Mouse (Mus musculus) induced T-regulatory cell, adult 2 months (primary cell): ENCODE measurements around the gene Pitpna.

Experiments
- DNase-seq: peaks from one replicate; pipeline ENCODE4 v3.0.0-alpha.2; 2012; ENCODE audit warnings: low read depth

Pitpna gene

DNA sequence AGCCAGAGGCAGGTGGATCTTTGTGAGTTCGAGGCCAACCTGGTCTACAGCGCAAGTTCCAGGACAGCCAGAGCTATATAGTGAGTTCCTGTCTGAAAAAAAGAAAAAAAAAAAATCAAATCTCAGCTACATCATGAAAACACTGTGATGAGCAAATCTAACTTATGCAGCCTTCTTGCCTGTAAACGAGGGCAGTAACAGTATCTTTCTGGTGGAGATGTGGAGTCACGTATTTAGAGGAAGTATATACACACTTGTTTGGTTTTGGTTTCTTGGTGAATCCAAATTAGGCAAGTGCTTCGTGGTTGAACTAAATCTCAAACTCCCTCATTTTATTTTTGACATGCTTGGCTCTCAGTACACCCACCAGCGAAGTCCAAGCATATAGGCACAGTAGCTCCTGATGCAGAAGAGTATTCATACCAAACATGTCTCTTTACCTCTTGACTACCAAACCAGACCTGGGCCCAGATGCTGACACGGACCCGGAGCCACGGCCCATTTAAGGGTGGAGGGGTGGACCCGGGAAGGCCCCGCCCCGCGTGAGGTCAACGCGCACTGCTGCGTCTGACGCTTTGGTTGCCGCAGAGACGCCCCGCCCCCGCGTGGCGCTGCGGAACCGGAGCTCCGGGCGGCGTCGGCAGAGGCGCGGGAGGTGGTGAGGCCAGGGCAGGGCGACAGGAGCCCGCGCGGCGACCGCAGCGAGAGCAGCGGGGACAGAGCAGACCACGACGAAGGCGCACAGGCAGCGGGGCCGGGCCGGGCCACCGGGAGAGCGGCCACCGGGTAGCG is at the start of gene Pitpna:
Gene Pitpna, plus strand, starts transcription at position 605 of the 792 bp plus-strand sequence.
- DNase-seq, result peak; percentile 98

DNA sequence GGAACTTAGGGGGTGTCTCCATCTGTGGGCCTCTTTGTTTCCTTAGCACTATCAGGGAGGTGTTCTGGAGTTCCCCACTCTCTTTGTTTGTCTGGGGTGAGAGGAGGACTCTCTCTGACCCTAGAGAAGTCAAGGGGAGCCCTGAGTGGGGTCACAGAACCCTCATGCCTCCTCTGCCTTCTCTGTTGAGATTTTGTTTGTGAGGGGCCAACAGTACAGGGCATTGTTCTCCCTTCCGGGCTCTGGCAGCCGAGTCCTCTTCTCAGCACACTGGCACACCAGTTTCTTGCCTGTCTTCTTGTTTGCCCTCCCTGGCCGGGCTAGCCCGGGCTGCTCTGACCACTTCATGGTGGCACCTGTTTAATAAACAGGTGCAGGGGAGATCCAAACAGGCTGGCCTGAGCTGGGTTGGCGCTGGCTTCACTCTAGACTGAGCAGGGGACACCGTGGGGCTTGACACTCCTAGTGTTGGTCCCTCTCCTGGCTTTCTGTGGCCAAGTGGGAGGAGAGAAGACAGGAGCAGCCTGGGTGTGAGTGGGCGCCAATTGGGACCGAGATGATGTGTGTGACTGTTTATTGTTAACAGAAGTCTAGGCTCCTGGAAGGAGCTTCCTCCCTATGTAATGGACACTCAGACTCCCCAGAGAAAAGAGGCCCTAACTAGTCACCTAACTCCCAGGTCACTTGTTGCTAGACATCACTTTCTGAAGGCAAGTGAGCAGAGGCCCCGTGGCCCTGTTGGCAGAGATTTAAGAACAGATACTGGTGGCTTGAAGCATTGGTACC is 49.5 kb upstream of the Pitpna start:
- no peak for DNase-seq

DNA sequence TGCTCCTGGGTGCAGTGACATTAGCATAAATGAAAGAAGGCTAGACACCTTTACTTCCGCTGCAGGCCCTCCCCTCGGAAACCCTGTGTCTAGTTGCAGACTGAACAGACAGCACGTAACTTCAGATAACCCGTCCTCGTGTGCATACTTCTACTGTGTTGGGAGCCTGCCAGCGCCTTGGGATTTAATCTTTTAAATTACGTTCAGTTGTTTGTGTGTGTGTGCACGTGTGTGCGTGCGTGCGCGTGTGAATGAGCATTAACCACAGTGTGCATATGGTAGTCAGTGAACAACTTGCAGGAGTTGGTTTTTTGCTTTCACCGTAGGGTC is 49.0 kb upstream of the Pitpna start:
- DNase-seq, result peak; percentile 86

DNA sequence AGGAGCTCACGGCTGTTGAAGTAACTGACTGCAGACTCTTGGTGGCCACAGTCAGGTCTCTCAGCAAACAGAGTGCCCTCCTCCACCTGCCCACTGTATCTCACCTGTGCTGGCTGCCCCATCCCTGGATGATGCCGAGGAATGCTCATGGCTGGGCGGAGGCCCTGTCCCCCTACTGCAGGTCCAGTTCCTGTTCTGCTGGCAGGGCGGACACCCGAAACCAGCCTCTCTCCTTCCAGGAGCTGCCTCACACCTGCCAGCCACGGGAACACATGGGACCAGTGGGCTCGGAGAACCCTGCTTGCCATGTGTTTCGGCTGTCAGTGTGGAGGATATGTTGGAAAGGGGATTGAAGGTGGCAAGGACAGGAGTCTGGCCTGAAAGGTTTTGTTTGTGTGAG is 47.7 kb upstream of the Pitpna start:
- DNase-seq, result no peak

DNA sequence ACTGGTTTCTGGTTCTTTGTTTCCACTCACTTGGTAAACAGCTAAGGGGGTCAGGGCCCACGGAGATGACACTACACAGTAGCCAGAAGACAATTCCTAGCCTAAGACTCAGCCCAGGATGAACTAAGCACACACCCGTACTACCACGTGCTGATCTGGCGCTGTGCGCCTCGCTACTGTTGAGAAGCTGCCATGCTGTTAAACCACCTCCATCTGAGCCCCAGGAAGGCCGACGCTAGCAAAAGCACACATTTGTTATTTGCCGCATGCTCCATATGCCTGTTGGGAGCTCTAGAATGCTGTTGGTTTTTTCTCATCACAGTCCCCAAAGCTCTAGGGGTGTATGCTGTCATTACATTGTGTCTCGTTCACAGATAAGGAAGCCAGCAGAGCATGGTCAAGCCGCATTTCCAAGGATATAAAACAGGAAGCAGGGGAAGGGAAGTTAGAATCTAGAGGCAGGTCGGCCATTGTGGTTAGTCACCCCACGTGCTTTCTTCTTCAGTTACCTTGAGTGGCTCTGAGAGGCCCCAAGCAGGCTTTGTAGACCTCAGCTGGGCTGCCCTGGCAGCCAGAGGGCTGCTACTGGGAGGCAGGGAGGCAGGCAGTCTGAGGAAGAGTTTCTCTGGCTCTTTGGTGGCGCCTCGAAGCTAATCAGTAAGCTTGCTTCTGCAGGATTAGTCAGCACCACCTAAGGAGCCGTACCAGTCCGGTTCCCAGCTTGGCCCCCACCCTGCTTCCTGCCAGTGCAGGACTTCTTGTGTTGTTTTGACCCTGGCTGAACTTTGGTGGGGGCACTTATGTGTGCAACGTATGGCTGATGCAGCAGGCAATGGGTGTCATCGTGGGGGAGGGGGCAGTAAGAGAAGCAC is 47.0 kb upstream of the Pitpna start:
- peak; percentile 63 for DNase-seq

DNA sequence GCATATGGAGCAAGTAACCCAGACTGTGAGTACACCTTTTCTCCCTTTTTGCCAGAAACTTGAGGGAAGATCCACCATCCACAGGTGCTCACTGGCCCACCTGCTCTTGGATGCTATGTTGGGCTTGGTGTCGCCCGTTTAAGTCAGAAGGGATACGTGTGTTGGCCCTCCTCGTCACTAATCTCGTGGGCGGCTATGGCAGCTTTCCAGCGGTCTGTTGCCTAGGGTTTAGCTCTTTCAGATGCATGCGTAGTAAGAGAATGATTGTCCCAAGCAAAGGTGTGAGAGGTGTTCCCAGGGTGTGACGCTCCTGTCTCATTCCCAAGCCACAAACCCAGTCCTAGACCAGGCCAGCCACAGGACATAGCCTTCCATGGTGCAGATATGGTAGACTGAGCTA is 43.2 kb upstream of the Pitpna start:
- DNase-seq, result no peak

DNA sequence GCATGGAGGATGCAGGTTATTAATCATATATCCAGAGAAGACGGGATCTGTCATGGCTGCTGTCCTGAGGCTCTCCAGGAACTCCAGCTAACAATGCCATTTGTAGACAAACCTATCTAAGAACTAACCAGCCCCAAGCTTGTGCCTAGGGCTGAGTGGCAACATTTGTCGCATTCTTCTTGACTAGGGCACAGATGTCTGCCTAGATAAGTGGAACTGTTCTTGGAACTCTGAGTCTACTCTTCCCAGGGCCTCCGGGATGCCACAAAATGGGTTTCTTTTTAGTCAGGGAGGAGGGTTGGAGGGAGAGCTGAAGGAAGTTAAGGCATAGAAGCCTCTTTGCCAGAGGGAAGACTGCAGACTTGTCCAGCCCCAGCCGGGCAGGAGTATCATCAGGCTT is 41.8 kb upstream of the Pitpna start:
- no peak for DNase-seq

DNA sequence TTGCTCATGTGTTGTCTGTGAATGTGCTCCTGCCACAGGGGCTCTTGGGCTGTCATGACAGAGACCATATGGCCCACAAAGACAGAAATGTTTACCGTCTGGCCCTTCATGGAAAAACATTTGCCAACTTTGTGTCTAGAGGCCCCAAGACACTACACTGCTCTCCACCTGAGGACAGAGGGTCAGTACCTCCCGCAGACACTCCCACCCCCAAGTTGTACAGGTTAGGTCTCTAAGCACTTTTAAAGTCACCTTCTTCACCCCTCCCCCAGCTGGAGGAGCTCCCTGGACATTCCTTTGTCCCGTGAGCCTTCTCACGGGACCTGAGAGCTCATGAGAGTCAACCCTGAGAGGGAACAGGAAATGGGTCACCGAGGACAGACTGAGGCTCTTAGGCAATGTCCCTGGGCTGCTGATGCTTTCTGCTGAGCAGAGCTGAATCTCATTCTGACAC is 38.2 kb upstream of the Pitpna start:
- DNase-seq, result no peak

DNA sequence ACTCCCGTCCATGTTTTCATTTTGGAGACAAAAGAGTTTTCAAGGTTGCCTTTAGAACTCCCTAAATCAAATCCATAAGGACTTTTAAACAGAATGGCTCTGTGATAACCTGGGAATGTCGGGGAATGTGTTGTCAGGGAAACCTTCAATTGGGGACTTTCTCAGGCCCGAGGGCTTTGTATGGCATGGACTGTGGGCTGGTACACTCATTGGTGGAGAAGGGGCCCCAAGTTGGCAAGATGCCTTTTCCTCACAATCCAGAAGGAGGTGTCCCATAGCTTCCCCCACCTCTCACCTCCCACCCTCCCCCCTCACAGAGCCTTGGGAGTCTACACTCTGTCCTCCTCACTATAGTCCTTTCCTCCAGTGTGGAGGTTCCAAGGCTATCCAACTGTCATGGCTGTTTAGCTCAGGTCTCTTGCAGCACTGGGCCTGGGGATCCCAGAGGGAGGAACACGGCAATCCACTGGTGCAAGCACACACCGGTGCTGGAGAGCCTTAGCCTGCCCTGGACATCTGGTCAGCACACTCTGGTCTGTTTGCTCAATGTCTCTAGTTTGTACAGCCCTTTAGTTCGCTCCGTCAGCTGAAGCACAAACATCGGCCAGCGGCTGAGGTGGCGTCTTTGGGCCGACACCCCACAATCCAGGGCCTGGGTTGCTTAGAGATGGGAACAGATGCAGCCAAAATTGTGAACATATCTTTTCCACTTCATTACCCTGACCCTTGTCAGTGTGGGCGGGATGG is 37.5 kb upstream of the Pitpna start:
- DNase-seq, result no peak

DNA sequence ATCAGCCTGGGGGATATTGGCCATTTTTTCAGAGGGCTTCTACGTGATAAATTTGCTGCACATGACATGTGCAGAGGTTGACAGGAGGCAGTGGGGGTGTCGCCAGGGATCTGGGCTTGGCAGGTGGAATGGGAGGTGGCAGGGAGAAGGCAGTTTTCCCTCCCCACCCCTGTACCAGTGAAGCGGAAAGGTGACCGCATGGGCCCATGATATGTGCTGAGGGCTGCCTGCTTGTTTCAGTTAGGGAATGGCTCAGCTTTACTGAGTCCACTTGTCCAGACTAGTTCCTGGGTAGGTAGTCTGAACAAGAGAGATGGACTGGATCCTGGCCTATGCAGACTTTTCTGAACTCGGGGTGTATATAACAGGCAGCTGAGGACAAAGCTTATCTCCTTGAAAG is 36.6 kb upstream of the Pitpna start:
- no peak for DNase-seq

DNA sequence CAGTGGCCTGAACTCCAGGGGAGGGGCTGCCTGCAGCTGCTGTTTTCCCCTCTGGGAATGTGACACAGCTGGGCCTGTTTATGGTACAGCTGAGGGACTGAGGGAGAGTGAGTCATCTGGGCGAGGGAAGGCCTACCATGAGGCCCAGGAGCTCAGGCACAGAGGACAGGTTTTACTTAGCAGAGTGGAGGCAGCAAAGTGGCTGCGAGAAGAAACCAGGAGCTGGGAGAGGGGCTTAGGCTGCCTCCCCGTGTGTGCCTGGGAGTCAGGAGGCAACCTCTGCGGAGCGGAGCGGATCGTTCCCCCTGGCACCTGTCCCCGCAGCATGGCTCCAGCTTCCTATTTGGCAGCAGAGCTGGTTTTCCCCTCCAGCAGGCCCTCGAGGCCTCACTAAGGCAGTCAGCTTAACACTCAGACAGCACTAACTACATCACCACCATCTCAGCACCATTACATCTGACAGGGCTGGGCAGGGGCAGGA is 35.9 kb upstream of the Pitpna start:
- no peak for DNase-seq

DNA sequence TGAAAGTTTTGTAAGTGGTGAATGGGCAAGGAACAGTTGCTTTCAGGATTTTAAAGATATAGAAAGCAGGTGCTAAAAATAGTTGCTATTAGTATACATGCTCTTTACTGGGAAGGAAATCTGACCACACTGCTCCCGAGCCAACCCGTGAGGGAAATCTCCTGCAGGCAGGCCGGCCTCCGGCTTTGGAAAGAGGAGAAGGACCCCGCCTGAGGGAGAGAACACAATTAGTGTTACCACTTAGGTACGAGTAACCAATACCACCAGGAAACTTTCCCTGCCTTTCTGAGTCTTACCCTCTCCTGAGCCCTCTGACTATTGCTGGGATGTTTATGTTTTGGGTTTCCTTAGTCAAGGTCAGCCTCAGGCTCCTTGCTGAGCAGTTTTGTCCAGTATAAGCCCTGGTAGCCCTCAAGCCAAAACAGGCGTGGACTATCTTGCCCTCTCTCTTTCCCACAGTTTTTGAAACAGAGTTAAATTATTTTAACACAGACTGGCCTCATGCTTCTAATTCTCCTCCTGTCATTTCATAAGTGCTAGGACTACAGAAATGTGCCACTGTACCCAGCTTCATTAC is 34.9 kb upstream of the Pitpna start:
- DNase-seq, result no peak

DNA sequence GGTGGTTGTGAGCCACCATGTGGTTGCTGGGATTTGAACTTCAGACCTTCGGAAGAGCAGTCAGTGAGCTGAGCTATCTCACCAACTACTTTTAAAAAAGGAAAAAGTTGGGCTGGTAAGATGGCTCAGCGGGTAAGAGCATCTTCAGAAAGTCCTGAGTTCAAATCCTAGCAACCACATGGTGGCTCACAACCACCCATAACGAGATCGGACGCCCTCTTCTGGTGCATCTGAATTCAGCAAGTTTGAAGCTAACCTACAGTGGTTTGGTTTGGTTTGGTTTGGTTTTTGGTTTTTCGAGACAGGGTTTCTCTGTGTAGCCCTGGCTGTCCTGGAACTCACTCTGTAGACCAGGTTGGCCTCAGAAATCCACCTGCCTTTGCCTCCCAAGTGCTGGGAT is 31.9 kb upstream of the Pitpna start:
- peak; percentile 56 for DNase-seq

DNA sequence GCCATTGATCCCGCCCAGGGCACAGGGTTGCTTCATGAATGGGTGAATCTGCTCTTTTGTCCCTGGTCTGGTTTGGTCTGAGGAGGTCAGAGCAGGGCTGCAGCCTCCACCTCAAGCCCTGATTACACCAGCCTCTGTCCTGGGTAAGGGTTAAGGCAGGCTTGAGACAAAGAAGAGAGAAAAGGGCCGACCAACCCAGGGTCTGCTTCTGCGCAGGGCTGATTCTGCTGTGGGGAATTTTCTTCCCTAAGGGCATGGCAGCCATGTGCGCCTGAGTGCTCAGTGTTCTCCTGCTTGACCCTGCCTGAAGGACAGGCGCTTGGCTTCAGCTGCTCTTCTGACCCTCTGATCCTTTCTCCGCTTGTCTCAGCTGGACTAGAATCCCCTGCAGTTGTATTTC is 30.8 kb upstream of the Pitpna start:
- no peak for DNase-seq

DNA sequence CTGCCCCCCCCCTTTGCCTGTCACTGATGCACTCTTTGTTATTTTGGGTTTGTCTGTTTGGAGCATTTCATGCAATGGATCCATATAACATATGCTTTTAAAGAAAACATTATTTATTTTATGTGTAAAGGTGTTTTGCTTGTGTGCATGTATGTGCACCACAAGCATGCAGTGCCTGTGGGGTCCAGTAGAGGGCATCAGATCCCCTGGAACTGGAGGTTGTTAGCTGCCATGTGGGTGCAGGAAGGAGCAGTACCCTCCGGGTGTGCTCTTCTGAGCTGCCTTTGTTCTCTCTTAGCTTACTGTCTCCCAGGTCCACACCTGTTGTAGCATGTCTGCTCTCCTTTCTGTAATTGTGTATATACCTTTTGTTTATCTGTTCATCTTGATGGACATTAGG is 29.8 kb upstream of the Pitpna start:
- DNase-seq, result peak; percentile 49

DNA sequence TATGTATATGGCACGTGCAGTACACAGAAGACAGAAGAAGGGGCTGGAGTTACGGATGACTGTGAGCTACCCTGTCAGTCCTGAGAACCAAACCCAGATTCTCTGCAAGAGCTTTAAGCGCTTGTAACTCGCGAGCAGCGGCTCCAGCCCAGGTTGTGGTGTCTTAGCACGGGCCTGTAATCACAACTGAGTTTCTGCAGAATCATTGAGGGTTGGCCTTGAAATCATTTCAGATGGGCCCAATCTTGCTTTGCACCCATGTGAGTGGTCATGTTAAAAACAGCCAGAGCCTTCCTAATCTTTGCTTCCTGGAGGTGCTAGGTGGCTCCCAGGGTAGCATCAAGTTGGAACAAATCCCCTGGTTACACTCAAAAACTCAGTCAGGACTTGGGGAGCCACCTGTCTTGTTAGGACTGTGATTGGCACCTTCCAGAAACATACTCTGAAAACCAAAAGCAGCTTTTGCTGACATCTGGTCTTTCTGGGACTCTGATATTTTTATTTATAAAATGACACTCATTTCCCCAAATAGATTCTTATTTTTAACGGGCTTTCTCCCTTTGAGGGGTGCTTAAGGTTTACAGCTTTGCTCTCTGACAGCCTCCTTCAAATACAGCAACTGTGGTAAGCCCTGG is 27.9 kb upstream of the Pitpna start:
- DNase-seq, result no peak

DNA sequence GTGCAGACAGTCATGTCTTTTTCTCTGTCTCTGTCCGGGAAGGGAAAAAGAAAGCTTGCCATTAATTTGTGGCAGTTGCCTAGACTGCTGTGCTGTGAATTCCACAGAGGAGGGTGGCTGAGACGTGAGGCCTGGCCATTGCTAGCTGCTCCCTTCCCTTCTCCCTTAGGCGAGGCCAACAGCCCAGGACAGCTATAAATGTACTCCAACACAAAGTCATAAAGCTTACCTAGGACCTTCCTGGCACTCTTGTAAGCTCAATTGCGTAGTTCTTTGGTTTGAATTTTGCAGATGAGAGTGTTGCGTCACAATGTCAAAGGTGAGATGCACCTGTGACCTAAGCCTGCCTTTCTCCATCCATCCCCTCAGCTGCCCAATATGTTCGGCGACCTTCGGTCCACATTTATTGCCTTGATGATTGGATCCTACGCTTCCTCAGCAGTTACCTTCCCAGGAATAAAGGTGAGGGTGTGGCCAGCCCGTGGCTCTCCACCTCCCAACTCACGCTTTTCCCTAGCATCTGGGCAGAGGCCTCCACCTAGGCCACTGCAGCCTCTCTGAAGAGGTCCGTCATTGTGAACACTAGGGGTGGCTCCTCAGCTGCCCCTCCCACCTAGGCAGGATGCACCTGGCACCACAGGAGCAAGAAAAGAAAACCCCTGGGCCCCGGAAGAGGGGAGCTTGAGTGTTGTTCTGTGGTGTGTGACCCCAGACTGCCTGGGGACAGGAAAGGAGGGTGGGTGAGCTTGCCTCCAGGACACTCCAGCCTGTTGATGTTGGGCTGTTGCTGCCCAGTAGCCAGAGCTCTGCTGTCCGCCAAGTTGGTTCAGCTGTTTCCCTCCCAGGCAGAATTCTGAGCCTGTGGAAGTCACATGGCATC is 27.1 kb upstream of the Pitpna start:
- DNase-seq, result no peak

DNA sequence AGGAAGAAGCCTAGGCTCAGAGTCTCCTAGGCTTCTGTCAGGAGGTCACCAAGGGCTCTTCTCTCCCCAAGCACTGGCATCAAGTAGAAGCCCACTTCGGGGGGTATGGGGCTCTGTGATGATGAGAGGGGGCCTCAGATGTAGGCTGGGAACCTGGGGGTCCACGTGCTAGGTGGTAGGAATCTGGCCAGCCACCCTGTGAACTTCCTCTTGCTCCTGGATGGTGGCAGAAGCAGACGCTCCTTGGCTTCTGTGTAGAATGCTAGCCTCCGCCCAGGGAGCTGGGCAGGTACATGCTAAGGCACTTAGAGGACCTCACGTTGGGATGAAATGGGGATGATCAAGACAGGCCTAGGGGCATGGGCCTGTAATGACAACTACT is 26.5 kb upstream of the Pitpna start:
- DNase-seq, result no peak

DNA sequence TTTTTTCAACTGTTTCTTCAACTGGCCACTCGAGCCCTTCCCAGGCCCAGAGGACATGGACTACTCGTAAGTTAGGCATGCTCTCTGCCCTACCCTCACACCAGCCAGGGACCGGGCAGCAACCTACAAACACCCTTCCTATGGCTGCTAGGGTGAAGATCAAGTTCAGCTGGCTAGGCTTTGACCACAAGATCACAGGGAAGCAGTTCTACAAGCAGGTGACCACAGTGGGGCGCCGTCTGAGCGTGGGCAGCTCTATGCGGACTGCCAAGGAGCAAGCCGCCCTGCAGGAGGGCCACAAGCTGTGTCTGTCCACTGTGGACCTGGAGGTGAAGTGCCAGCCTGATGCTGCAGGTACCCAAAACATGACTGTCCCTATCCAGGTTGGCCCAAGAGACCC is 25.1 kb upstream of the Pitpna start:
- no peak for DNase-seq
